Mouse (Mus musculus): Measurements from ENCODE around the gene Trpc4ap. TPM values are rescaled to one million over a fixed set of nuclear protein-coding genes. Genes with fewer than 3 reads are reported as not detected.
A peak's percentile ranks its signal among the peaks of the same experiment; 100 is the strongest.

Gene Trpc4ap
- polyA plus RNA-seq, 1 experiment from 2014 or later = 153 TPM

- H3K4me1 ChIP-seq (ENCODE audit: control insufficient read depth, insufficient read depth, low read length) = peaks cover 8% of the 10 kb centered on the region
- no peaks in the 10 kb centered on the region for H3K27me3 ChIP-seq (replicated peaks; ENCODE audit: control insufficient read depth, insufficient read depth, low read length)
- H3K27ac ChIP-seq (ENCODE audit: low read depth, low read length) = no peak overlapping the region
- H3K9ac ChIP-seq (ENCODE audit: low read length) = no peak overlapping the region
- no peak overlapping the region for H3K4me2 ChIP-seq (ENCODE audit: low read length)
- peaks cover 19% of the 10 kb centered on the region; the same call in 1 of the 2 replicates for H3K36me3 ChIP-seq (ENCODE audit: control insufficient read depth, insufficient read depth, low read length)
- no peak overlapping the region for H3K4me3 ChIP-seq (ENCODE audit: low read depth, low read length)
- 87% methylated on average over 7 of the region's 7 CpGs for WGBS
- no peak for DNase-seq (ENCODE audit: low spot score)
- H3K9me3 ChIP-seq (replicated peaks; ENCODE audit: control insufficient read depth, low read length) = no peaks in the 10 kb centered on the region
- ATAC-seq = no peak
Measured at GRCm38 (mm10) chr2:155726302-155726701, 34.1 kb upstream of the Trpc4ap start.

- Histone ChIP-seq H3K36me3 (ENCODE audit: control insufficient read depth, insufficient read depth, low read length) (peaks cover 30% of the 10 kb centered on the region; the same call in 1 of the 2 replicates), H3K27me3 (replicated peaks; ENCODE audit: control insufficient read depth, insufficient read depth, low read length) (no peaks in the 10 kb centered on the region), H3K9me3 (replicated peaks; ENCODE audit: control insufficient read depth, low read length) (no peaks in the 10 kb centered on the region), H3K9ac (ENCODE audit: low read length) (no peak overlapping the region), H3K27ac (ENCODE audit: low read depth, low read length) (no peak overlapping the region), H3K4me3 (ENCODE audit: low read depth, low read length) (no peak overlapping the region), H3K4me2 (ENCODE audit: low read length) (no peak overlapping the region), H3K4me1 (ENCODE audit: control insufficient read depth, insufficient read depth, low read length) (peaks cover 8% of the 10 kb centered on the region)
- ATAC-seq = no peak
- DNase-seq (ENCODE audit: low spot score) = no peak
- 93% methylated on average over 6 of the region's 6 CpGs for WGBS
Measured at GRCm38 (mm10) chr2:155724526-155724925, 32.3 kb upstream of the Trpc4ap start.

- 91% methylated on average over 5 of the region's 5 CpGs for WGBS
- Histone ChIP-seq H3K36me3 (ENCODE audit: control insufficient read depth, insufficient read depth, low read length) (peaks cover 34% of the 10 kb centered on the region; the same call in 1 of the 2 replicates), H3K9ac (ENCODE audit: low read length) (no peak overlapping the region), H3K4me1 (ENCODE audit: control insufficient read depth, insufficient read depth, low read length) (peaks cover 8% of the 10 kb centered on the region), H3K4me3 (ENCODE audit: low read depth, low read length) (no peak overlapping the region), H3K27ac (ENCODE audit: low read depth, low read length) (no peak overlapping the region), H3K27me3 (replicated peaks; ENCODE audit: control insufficient read depth, insufficient read depth, low read length) (no peaks in the 10 kb centered on the region), H3K9me3 (replicated peaks; ENCODE audit: control insufficient read depth, low read length) (no peaks in the 10 kb centered on the region), H3K4me2 (ENCODE audit: low read length) (no peak overlapping the region)
- ATAC-seq (no peak), DNase-seq (ENCODE audit: low spot score) (no peak)
Measured at GRCm38 (mm10) chr2:155724036-155724435, 31.9 kb upstream of the Trpc4ap start.

- Histone ChIP-seq H3K4me2 (ENCODE audit: low read length) (no peak overlapping the region), H3K27me3 (replicated peaks; ENCODE audit: control insufficient read depth, insufficient read depth, low read length) (no peaks in the 10 kb centered on the region), H3K27ac (ENCODE audit: low read depth, low read length) (no peak overlapping the region), H3K4me3 (ENCODE audit: low read depth, low read length) (no peak overlapping the region), H3K9me3 (replicated peaks; ENCODE audit: control insufficient read depth, low read length) (no peaks in the 10 kb centered on the region), H3K36me3 (ENCODE audit: control insufficient read depth, insufficient read depth, low read length) (peaks cover 54% of the 10 kb centered on the region), H3K4me1 (ENCODE audit: control insufficient read depth, insufficient read depth, low read length) (no peaks in the 10 kb centered on the region), H3K9ac (ENCODE audit: low read length) (no peak overlapping the region)
- no peak for ATAC-seq
- 89% methylated on average over 5 of the region's 5 CpGs for WGBS
- DNase-seq (ENCODE audit: low spot score) = no peak
Measured at GRCm38 (mm10) chr2:155720585-155720984, 28.4 kb upstream of the Trpc4ap start.

- Histone ChIP-seq H3K27me3 (replicated peaks; ENCODE audit: control insufficient read depth, insufficient read depth, low read length) (no peaks in the 10 kb centered on the region), H3K36me3 (ENCODE audit: control insufficient read depth, insufficient read depth, low read length) (peaks cover 71% of the 10 kb centered on the region), H3K9ac (ENCODE audit: low read length) (no peak overlapping the region), H3K4me1 (ENCODE audit: control insufficient read depth, insufficient read depth, low read length) (no peaks in the 10 kb centered on the region), H3K9me3 (replicated peaks; ENCODE audit: control insufficient read depth, low read length) (no peaks in the 10 kb centered on the region), H3K4me2 (ENCODE audit: low read length) (no peak overlapping the region), H3K27ac (ENCODE audit: low read depth, low read length) (no peak overlapping the region), H3K4me3 (ENCODE audit: low read depth, low read length) (no peak overlapping the region)
- WGBS = 90% methylated on average over 12 of the region's 12 CpGs
- ATAC-seq (no peak), DNase-seq (ENCODE audit: low spot score) (no peak)
Measured at GRCm38 (mm10) chr2:155717082-155717990, 25.2 kb upstream of the Trpc4ap start.

GRCm38 (mm10) chr2:155710557-155710956 is 18.4 kb upstream of the Trpc4ap start:
- 87% methylated on average over 11 of the region's 11 CpGs for WGBS
- DNase-seq (ENCODE audit: low spot score) = no peak
- Histone ChIP-seq H3K9ac (ENCODE audit: low read length) (no peak overlapping the region), H3K4me3 (ENCODE audit: low read depth, low read length) (no peak overlapping the region), H3K27ac (ENCODE audit: low read depth, low read length) (no peak overlapping the region), H3K27me3 (replicated peaks; ENCODE audit: control insufficient read depth, insufficient read depth, low read length) (no peaks in the 10 kb centered on the region), H3K9me3 (replicated peaks; ENCODE audit: control insufficient read depth, low read length) (no peaks in the 10 kb centered on the region), H3K4me1 (ENCODE audit: control insufficient read depth, insufficient read depth, low read length) (no peaks in the 10 kb centered on the region), H3K36me3 (ENCODE audit: control insufficient read depth, insufficient read depth, low read length) (peaks cover 76% of the 10 kb centered on the region), H3K4me2 (ENCODE audit: low read length) (no peak overlapping the region)
- ATAC-seq = no peak

- H3K36me3 ChIP-seq (ENCODE audit: control insufficient read depth, insufficient read depth, low read length) = peaks cover 64% of the 10 kb centered on the region
- H3K9me3 ChIP-seq (replicated peaks; ENCODE audit: control insufficient read depth, low read length) = no peaks in the 10 kb centered on the region
- DNase-seq (ENCODE audit: low spot score) = peak; percentile 10
- H3K27me3 ChIP-seq (replicated peaks; ENCODE audit: control insufficient read depth, insufficient read depth, low read length) = no peaks in the 10 kb centered on the region
- no peaks in the 10 kb centered on the region for H3K4me1 ChIP-seq (ENCODE audit: control insufficient read depth, insufficient read depth, low read length)
- no peak overlapping the region for H3K27ac ChIP-seq (ENCODE audit: low read depth, low read length)
- H3K4me3 ChIP-seq (ENCODE audit: low read depth, low read length) = no peak overlapping the region
- H3K4me2 ChIP-seq (ENCODE audit: low read length) = no peak overlapping the region
- 68% methylated on average over 4 of the region's 4 CpGs for WGBS
- no peak for ATAC-seq
- no peak overlapping the region for H3K9ac ChIP-seq (ENCODE audit: low read length)
Measured at GRCm38 (mm10) chr2:155707251-155707650, 15.1 kb upstream of the Trpc4ap start.

GRCm38 (mm10) chr2:155703630-155704029 is 11.4 kb upstream of the Trpc4ap start:
- H3K4me2 ChIP-seq (ENCODE audit: low read length) = no peak overlapping the region
- no peak overlapping the region; the same call in 1 of the 2 replicates for H3K27ac ChIP-seq (ENCODE audit: low read depth, low read length)
- no peak overlapping the region for H3K4me3 ChIP-seq (ENCODE audit: low read depth, low read length)
- WGBS = 5% methylated on average over 4 of the region's 4 CpGs
- H3K36me3 ChIP-seq (ENCODE audit: control insufficient read depth, insufficient read depth, low read length) = peaks cover 43% of the 10 kb centered on the region
- no peaks in the 10 kb centered on the region for H3K9me3 ChIP-seq (replicated peaks; ENCODE audit: control insufficient read depth, low read length)
- no peaks in the 10 kb centered on the region for H3K4me1 ChIP-seq (ENCODE audit: control insufficient read depth, insufficient read depth, low read length)
- H3K9ac ChIP-seq (ENCODE audit: low read length) = no peak overlapping the region
- ATAC-seq = no peak
- no peaks in the 10 kb centered on the region for H3K27me3 ChIP-seq (replicated peaks; ENCODE audit: control insufficient read depth, insufficient read depth, low read length)
- DNase-seq (ENCODE audit: low spot score) = peak; percentile 36

- Histone ChIP-seq H3K36me3 (ENCODE audit: control insufficient read depth, insufficient read depth, low read length) (peaks cover 36% of the 10 kb centered on the region), H3K27me3 (replicated peaks; ENCODE audit: control insufficient read depth, insufficient read depth, low read length) (no peaks in the 10 kb centered on the region), H3K27ac (ENCODE audit: low read depth, low read length) (no peak overlapping the region), H3K9me3 (replicated peaks; ENCODE audit: control insufficient read depth, low read length) (no peaks in the 10 kb centered on the region), H3K9ac (ENCODE audit: low read length) (no peak overlapping the region), H3K4me3 (ENCODE audit: low read depth, low read length) (no peak overlapping the region), H3K4me1 (ENCODE audit: control insufficient read depth, insufficient read depth, low read length) (no peaks in the 10 kb centered on the region), H3K4me2 (ENCODE audit: low read length) (no peak overlapping the region)
- ATAC-seq (no peak), DNase-seq (ENCODE audit: low spot score) (no peak)
- 91% methylated on average over 19 of the region's 19 CpGs for WGBS
Measured at GRCm38 (mm10) chr2:155701399-155701919, 9.3 kb upstream of the Trpc4ap start.
